Mouse (Mus musculus) bone marrow macrophage, adult 2 months (primary cell): Measurements from ENCODE around the gene Sp4. TPM values are rescaled to one million over a fixed set of nuclear protein-coding genes. Genes with fewer than 3 reads are reported as not detected.

Experiments
- H3K27ac ChIP-seq: 2 replicates; pipeline ENCODE4 v1.5.1; 2012; ENCODE audit warnings: low read depth, low read length; ENCODE audit not compliant: insufficient read depth
- H3K4me1 ChIP-seq: 2 replicates; pipeline ENCODE4 v1.6.1; 2012; ENCODE audit warnings: low read length; ENCODE audit not compliant: control insufficient read depth, insufficient read depth
- H3K4me3 ChIP-seq: 2 replicates; pipeline ENCODE4 v1.5.1; 2012; ENCODE audit warnings: mild to moderate bottlenecking, low read length, moderate library complexity; ENCODE audit not compliant: insufficient read depth
- CTCF ChIP-seq: IDR thresholded peaks from 2 replicates; pipeline ENCODE4 v1.5.1; 2012; ENCODE audit warnings: low read depth, mild to moderate bottlenecking, low read length, moderate library complexity
- POLR2A ChIP-seq: IDR thresholded peaks from 2 replicates; pipeline ENCODE4 v1.6.1; 2012; ENCODE audit warnings: mild to moderate bottlenecking, low read depth, low read length, borderline replicate concordance
- polyA plus RNA-seq: library from polyadenylated mRNA; stranded (reverse); fragments of >200 nt; gene quantifications from 2 replicates; pipeline ENCODE4 v1.2.4, GENCODE M21; 2012; ENCODE audit not compliant: missing spikeins, insufficient read depth, insufficient read length

The Sp4 gene
- polyA plus RNA-seq, 1 experiment = 6.7 TPM

GRCm38 (mm10) chr12:118187663-118188062, 113.6 kb downstream of the Sp4 start:
- Histone ChIP-seq H3K4me1 (no peaks in the 10 kb centered on the region), H3K27ac (no peak overlapping the region), H3K4me3 (no peak overlapping the region)
- TF ChIP-seq CTCF = no peak
- no peak for TF ChIP-seq POLR2A

GRCm38 (mm10) chr12:118186881-118187489, 114.3 kb downstream of the Sp4 start:
- no peaks in the 10 kb centered on the region for H3K4me1 ChIP-seq
- H3K4me3 ChIP-seq = no peak overlapping the region
- TF ChIP-seq CTCF = no peak
- TF ChIP-seq POLR2A = no peak
- no peak overlapping the region for H3K27ac ChIP-seq

- H3K4me1 ChIP-seq = no peaks in the 10 kb centered on the region
- no peak overlapping the region for H3K4me3 ChIP-seq
- TF ChIP-seq CTCF (no peak), POLR2A (no peak)
- no peak overlapping the region for H3K27ac ChIP-seq
Measured at GRCm38 (mm10) chr12:118186120-118186880, 114.9 kb downstream of the Sp4 start.

Other genes starting within 250 kb of the Sp4 start
- gene Dnah11, start 102.4 kb downstream of the Sp4 start, polyA plus RNA-seq = not detected in 2 replicates